Mouse (Mus musculus) neural tube, embryonic 12.5 days (tissue): ENCODE results near the gene Gm15140. TPM values are rescaled to one million over a fixed set of nuclear protein-coding genes. Genes with fewer than 3 reads are reported as not detected.
"Not testable (repeated sequence)": the region's sequence is repeated elsewhere in the genome, so short reads cannot be mapped to it uniquely, and the experiment has no call there.

Experiments used
- ATAC-seq: fragments of 200-750 bp; cut with Nextera tagmentation; 2 replicates; pipeline ENCODE4 v1.8.0; 2017; ENCODE audit warnings: low read depth, mild to moderate bottlenecking, moderate TSS enrichment, moderate library complexity; ENCODE audit not compliant: low FRiP score
- H3K27ac ChIP-seq: fragments of 300-500 bp; sonication (generic); 2 replicates; pipeline ENCODE4 v1.5.1; 2016
- H3K27me3 ChIP-seq: fragments of 300-500 bp; sonication (generic); replicated peaks from 2 replicates; pipeline ENCODE4 v1.6.1; 2016; ENCODE audit warnings: mild to moderate bottlenecking
- H3K36me3 ChIP-seq: fragments of 300-500 bp; sonication (generic); 2 replicates; pipeline ENCODE4 v1.6.1; 2016; ENCODE audit warnings: mild to moderate bottlenecking
- H3K4me1 ChIP-seq: fragments of 300-500 bp; sonication (generic); 2 replicates; pipeline ENCODE4 v1.6.1; 2016
- H3K4me2 ChIP-seq: fragments of 300-500 bp; sonication (generic); replicated peaks from 2 replicates; pipeline ENCODE4 v1.6.1; 2016; ENCODE audit warnings: mild to moderate bottlenecking
- H3K4me3 ChIP-seq: fragments of 300-500 bp; sonication (generic); 2 replicates; pipeline ENCODE4 v1.5.1; 2016
- H3K9ac ChIP-seq: fragments of 300-500 bp; sonication (generic); 2 replicates; pipeline ENCODE4 v1.6.1; 2016; ENCODE audit warnings: mild to moderate bottlenecking
- H3K9me3 ChIP-seq: fragments of 300-500 bp; sonication (generic); 2 replicates; pipeline ENCODE4 v1.6.1; 2016; ENCODE audit warnings: mild to moderate bottlenecking
- WGBS: fragments of 180-500 bp; shearing (Covaris S2); methylation state at CpG from one replicate; pipeline ENCODE4 v1.1.7; 2016; 5-methylcytosine and 5-hydroxymethylcytosine counted together
- polyA plus RNA-seq: library from polyadenylated mRNA; unstranded; fragments of >200 nt; fragmentation: Nextera tagmentation; extraction: Ambion mirVana; gene quantifications from 2 replicates; pipeline ENCODE4 v1.2.1, GENCODE M21; 2016

Gm15140 gene
- polyA plus RNA-seq, result not detected in 2 replicates

DNA sequence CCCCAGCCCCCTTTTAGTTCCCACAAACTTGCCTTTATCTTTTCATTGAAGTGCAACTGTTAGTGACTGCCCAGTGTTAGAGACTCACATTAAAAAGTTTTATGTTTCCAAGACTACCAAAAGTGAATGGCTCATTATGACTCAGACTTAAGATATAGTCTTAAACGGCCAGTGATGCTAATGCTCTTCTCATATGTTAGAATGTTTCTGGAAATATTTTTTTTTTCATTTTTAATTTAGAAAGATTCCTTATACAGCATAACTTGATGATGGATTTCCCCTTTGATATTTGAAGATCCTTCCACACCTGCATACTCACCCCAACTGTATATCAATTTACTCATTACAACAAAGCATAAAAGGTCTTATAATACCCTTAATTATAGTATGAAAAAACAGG lies at the start of gene Gm15140:
Gm15140 (minus strand) TSS at position 101 of the 400 bp plus-strand sequence.
- H3K27ac ChIP-seq, H3K4me2 ChIP-seq, H3K9me3 ChIP-seq, H3K36me3 ChIP-seq, H3K4me3 ChIP-seq, H3K4me1 ChIP-seq, H3K27me3 ChIP-seq, ATAC-seq, H3K9ac ChIP-seq: not testable (repeated sequence)
- WGBS, result 68% methylated on average over 1 of the region's 1 CpGs

Other genes starting within 250 kb of the Gm15140 start
- gene Samt1, start 108.0 kb downstream of the Gm15140 start, polyA plus RNA-seq, result not detected in 2 replicates
- gene 4921511M17Rik, start 86.9 kb downstream of the Gm15140 start, polyA plus RNA-seq, result not detected in 2 replicates
- gene Gm10057, start 65.6 kb downstream of the Gm15140 start, polyA plus RNA-seq, result not detected in 2 replicates
- not detected in 2 replicates for gene 4930524N10Rik, start 222.7 kb upstream of the Gm15140 start, polyA plus RNA-seq